Mouse (Mus musculus): ENCODE data around the gene Lonp1. TPM values are rescaled to one million over a fixed set of nuclear protein-coding genes. Genes with fewer than 3 reads are reported as not detected.

Gene Lonp1
- polyA plus RNA-seq, 1 experiment from 2014 or later = 49.3 TPM

DNA sequence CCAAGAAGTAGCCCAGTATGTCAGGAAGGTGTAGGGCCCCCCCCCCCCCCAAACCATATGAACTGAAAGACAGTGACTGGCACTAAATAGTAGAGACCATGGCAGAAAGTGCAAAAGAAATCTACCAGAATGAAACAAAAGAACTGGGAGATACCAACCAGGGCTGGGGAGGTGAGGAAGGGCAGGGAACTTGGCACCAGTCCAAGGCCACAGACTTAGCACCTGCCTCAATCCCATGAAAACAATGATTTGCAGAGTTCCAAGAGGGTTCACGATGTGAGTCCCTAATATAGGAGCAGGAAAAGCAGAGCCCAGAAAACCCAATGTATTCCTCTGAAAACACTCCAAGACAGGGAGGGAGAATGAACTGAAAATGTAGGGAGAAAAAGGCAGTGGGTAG, 54.5 kb downstream of the Lonp1 start:
- no peaks in the 10 kb centered on the region for H3K9me3 ChIP-seq (ENCODE audit: control insufficient read depth, low read depth, low read length)
- no peak overlapping the region for H3K9ac ChIP-seq (replicated peaks; ENCODE audit: low read depth, low read length)
- H3K36me3 ChIP-seq (ENCODE audit: control insufficient read depth, insufficient read depth, low read length) = peaks cover 89% of the 10 kb centered on the region
- H3K4me3 ChIP-seq (ENCODE audit: low read depth, low read length) = no peak overlapping the region
- ATAC-seq (ENCODE audit: insufficient number of reproducible peaks, insufficient read depth, low FRiP score, low read depth) = no peak
- no peak overlapping the region for H3K27ac ChIP-seq (ENCODE audit: low read length)
- H3K4me2 ChIP-seq (replicated peaks; ENCODE audit: low read depth, low read length) = no peak overlapping the region
- WGBS = 56% methylated on average over 1 of the region's 1 CpGs
- H3K4me1 ChIP-seq (ENCODE audit: control insufficient read depth, insufficient read depth, low read length) = no peaks in the 10 kb centered on the region
- no peaks in the 10 kb centered on the region for H3K27me3 ChIP-seq (ENCODE audit: control insufficient read depth, insufficient read depth, low read length)

DNA sequence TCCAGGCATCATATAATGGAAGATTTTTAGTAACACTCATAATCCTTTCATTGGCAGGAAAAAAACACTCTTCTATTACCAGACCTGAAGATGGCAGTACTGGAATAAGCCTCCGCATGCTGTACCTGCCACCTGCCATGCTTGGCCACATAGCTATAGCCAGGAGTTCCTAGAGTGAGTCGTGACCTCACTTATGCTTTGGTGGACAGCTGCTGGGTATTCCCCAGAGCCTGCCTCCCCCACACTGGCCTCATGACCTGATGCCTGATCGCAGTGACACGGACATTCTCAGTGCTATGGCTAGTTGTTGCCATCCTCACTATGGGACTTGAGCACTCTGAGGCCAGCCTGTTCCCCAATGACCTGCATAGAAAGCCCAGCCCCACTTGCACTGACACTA, 56.4 kb downstream of the Lonp1 start:
- Histone ChIP-seq H3K4me3 (ENCODE audit: low read depth, low read length) (no peak overlapping the region), H3K9ac (replicated peaks; ENCODE audit: low read depth, low read length) (no peak overlapping the region), H3K27ac (ENCODE audit: low read length) (no peak overlapping the region), H3K9me3 (ENCODE audit: control insufficient read depth, low read depth, low read length) (no peaks in the 10 kb centered on the region), H3K36me3 (ENCODE audit: control insufficient read depth, insufficient read depth, low read length) (peaks cover 97% of the 10 kb centered on the region), H3K4me1 (ENCODE audit: control insufficient read depth, insufficient read depth, low read length) (no peaks in the 10 kb centered on the region), H3K27me3 (ENCODE audit: control insufficient read depth, insufficient read depth, low read length) (no peaks in the 10 kb centered on the region), H3K4me2 (replicated peaks; ENCODE audit: low read depth, low read length) (no peak overlapping the region)
- ATAC-seq (ENCODE audit: insufficient number of reproducible peaks, insufficient read depth, low FRiP score, low read depth) = no peak
- WGBS = 89% methylated on average over 4 of the region's 4 CpGs

DNA sequence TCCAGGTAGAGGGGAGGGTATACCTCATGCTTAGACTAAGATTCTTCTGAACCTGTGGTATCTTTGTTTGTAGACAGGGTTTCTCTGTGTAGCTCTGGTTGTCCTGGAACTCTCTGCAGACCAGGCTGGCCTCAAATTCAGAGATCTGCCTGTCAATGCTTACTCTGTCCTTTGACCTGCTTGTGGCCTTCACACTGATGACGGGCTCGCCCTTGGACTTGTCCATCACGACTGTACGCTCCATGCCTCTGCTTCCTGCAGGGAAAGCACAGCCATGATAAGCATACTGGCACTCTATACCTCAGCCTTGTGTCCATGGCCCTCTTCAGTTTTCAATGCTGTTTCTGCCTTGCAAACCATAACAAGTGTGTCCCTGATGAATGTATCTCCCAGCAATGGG, 59.3 kb downstream of the Lonp1 start:
- H3K9me3 ChIP-seq (ENCODE audit: control insufficient read depth, low read depth, low read length) = no peaks in the 10 kb centered on the region
- no peak overlapping the region for H3K27ac ChIP-seq (ENCODE audit: low read length)
- H3K36me3 ChIP-seq (ENCODE audit: control insufficient read depth, insufficient read depth, low read length) = peaks cover 98% of the 10 kb centered on the region
- no peak for ATAC-seq (ENCODE audit: insufficient number of reproducible peaks, insufficient read depth, low FRiP score, low read depth)
- no peaks in the 10 kb centered on the region for H3K4me1 ChIP-seq (ENCODE audit: control insufficient read depth, insufficient read depth, low read length)
- 90% methylated on average over 4 of the region's 4 CpGs for WGBS
- H3K4me2 ChIP-seq (replicated peaks; ENCODE audit: low read depth, low read length) = no peak overlapping the region
- no peak overlapping the region for H3K9ac ChIP-seq (replicated peaks; ENCODE audit: low read depth, low read length)
- no peaks in the 10 kb centered on the region for H3K27me3 ChIP-seq (ENCODE audit: control insufficient read depth, insufficient read depth, low read length)
- no peak overlapping the region for H3K4me3 ChIP-seq (ENCODE audit: low read depth, low read length)

DNA sequence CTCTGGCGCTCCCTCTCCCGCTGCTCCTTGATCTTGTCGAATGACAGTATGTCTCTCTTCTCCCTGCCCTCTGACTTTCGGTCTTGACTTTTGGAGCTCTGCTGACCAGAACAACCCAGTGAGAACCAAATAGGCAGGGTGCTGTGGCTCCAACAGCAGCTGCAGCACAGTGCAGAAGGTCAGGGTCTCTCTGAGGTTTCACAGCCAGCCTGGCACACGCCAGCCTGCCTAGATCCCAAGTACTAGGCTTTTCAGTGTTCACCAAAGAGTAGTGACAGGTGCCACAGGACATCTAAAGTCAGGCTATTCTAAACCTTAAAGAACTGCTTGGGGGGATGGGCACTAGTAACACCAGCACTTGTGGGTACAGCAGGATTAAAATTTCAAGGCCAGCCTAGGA, 59.8 kb downstream of the Lonp1 start:
- WGBS = 96% methylated on average over 5 of the region's 5 CpGs
- Histone ChIP-seq H3K27me3 (ENCODE audit: control insufficient read depth, insufficient read depth, low read length) (no peaks in the 10 kb centered on the region), H3K4me3 (ENCODE audit: low read depth, low read length) (no peak overlapping the region), H3K4me2 (replicated peaks; ENCODE audit: low read depth, low read length) (no peak overlapping the region), H3K9me3 (ENCODE audit: control insufficient read depth, low read depth, low read length) (no peaks in the 10 kb centered on the region), H3K27ac (ENCODE audit: low read length) (no peak overlapping the region), H3K4me1 (ENCODE audit: control insufficient read depth, insufficient read depth, low read length) (no peaks in the 10 kb centered on the region), H3K9ac (replicated peaks; ENCODE audit: low read depth, low read length) (no peak overlapping the region), H3K36me3 (ENCODE audit: control insufficient read depth, insufficient read depth, low read length) (peaks cover 98% of the 10 kb centered on the region)
- ATAC-seq (ENCODE audit: insufficient number of reproducible peaks, insufficient read depth, low FRiP score, low read depth) = no peak

DNA sequence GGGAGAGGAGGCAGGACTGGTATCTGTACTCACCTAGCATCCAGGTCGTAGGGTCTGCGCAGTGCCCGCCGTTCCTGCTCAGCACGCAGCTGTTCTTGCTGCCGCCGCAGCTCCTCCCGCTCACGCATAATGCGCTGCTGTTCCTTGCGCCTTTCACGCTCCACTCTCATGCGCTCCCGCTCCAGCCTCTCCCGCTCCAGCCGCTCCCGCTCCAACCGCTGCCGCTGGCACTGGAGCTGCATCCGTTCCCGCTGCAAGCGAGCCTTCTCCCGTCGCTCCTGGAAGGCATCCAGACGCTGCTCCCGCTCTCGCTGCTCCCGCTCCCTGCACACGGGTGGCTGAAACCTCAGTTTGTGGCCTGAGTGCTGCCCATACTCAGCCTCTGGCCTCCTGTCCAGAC, 60.4 kb downstream of the Lonp1 start:
- 92% methylated on average over 29 of the region's 29 CpGs for WGBS
- H3K36me3 ChIP-seq (ENCODE audit: control insufficient read depth, insufficient read depth, low read length) = peaks cover 99% of the 10 kb centered on the region
- no peak for ATAC-seq (ENCODE audit: insufficient number of reproducible peaks, insufficient read depth, low FRiP score, low read depth)

More for the DNA sequence above, 60.4 kb downstream of the Lonp1 start:
- Histone ChIP-seq H3K4me3 (ENCODE audit: low read depth, low read length) (no peak overlapping the region), H3K4me2 (replicated peaks; ENCODE audit: low read depth, low read length) (no peak overlapping the region), H3K9me3 (ENCODE audit: control insufficient read depth, low read depth, low read length) (no peaks in the 10 kb centered on the region), H3K4me1 (ENCODE audit: control insufficient read depth, insufficient read depth, low read length) (no peaks in the 10 kb centered on the region), H3K9ac (replicated peaks; ENCODE audit: low read depth, low read length) (no peak overlapping the region), H3K27ac (ENCODE audit: low read length) (no peak overlapping the region), H3K27me3 (ENCODE audit: control insufficient read depth, insufficient read depth, low read length) (no peaks in the 10 kb centered on the region)

Other genes starting within 250 kb of the Lonp1 start
- gene Ptprs, start 150.4 kb downstream of the Lonp1 start, polyA plus RNA-seq (2014; fragmentation: Nextera tagmentation; extraction: Ambion mirVana) = 111 and 115 TPM in 2 replicates
- gene Znrf4, start 114.5 kb downstream of the Lonp1 start, polyA plus RNA-seq (2014; fragmentation: Nextera tagmentation; extraction: Ambion mirVana) = not detected in 2 replicates
- 11.9 and 13.1 TPM in 2 replicates for gene Gm20219, start 72.5 kb downstream of the Lonp1 start, polyA plus RNA-seq (2014; fragmentation: Nextera tagmentation; extraction: Ambion mirVana)
- 62.8 and 73.5 TPM in 2 replicates for gene Safb2, start 42.3 kb downstream of the Lonp1 start, polyA plus RNA-seq (2014; fragmentation: Nextera tagmentation; extraction: Ambion mirVana)
- 75.4 and 86.5 TPM in 2 replicates for gene Safb, start 42.1 kb downstream of the Lonp1 start, polyA plus RNA-seq (2014; fragmentation: Nextera tagmentation; extraction: Ambion mirVana)
- 259 and 261 TPM in 2 replicates for gene 2410015M20Rik, start 17.1 kb downstream of the Lonp1 start, polyA plus RNA-seq (2014; fragmentation: Nextera tagmentation; extraction: Ambion mirVana)
- gene Rpl36, start 13.5 kb downstream of the Lonp1 start, polyA plus RNA-seq (2014; fragmentation: Nextera tagmentation; extraction: Ambion mirVana) = 2,224 and 2,447 TPM in 2 replicates
- gene Catsperd, start 1.3 kb upstream of the Lonp1 start, polyA plus RNA-seq (2014; fragmentation: Nextera tagmentation; extraction: Ambion mirVana) = 0.46 and 0.73 TPM in 2 replicates
- gene Ranbp3, start 46.4 kb upstream of the Lonp1 start, polyA plus RNA-seq (2014; fragmentation: Nextera tagmentation; extraction: Ambion mirVana) = 86.5 and 94.9 TPM in 2 replicates
- 444 and 502 TPM in 2 replicates for gene Ndufa11, start 90.9 kb upstream of the Lonp1 start, polyA plus RNA-seq (2014; fragmentation: Nextera tagmentation; extraction: Ambion mirVana)
- 31.3 and 31.7 TPM in 2 replicates for gene Vmac, start 91.1 kb upstream of the Lonp1 start, polyA plus RNA-seq (2014; fragmentation: Nextera tagmentation; extraction: Ambion mirVana)
- gene Nrtn, start 130.6 kb upstream of the Lonp1 start, polyA plus RNA-seq (2014; fragmentation: Nextera tagmentation; extraction: Ambion mirVana) = 14.1 and 14.4 TPM in 2 replicates
- 40.9 and 46.3 TPM in 2 replicates for gene Dus3l, start 137.9 kb upstream of the Lonp1 start, polyA plus RNA-seq (2014; fragmentation: Nextera tagmentation; extraction: Ambion mirVana)
- 1.1 and 1.6 TPM in 2 replicates for gene Prr22, start 143.4 kb upstream of the Lonp1 start, polyA plus RNA-seq (2014; fragmentation: Nextera tagmentation; extraction: Ambion mirVana)
- gene Rfx2, start 204.1 kb upstream of the Lonp1 start, polyA plus RNA-seq (2014; fragmentation: Nextera tagmentation; extraction: Ambion mirVana) = 6.7 TPM in 2 replicates
- gene Acsbg2, start 247.6 kb upstream of the Lonp1 start, polyA plus RNA-seq (2014; fragmentation: Nextera tagmentation; extraction: Ambion mirVana) = not detected in 2 replicates
- gene 1700061G19Rik, start 248.6 kb upstream of the Lonp1 start, polyA plus RNA-seq (2014; fragmentation: Nextera tagmentation; extraction: Ambion mirVana) = 0.35 and 0.76 TPM in 2 replicates

All from stomach, embryonic 14.5 days (tissue).